ENCODE assay signal across 19 mouse cellular contexts in the genomic region with DNA sequence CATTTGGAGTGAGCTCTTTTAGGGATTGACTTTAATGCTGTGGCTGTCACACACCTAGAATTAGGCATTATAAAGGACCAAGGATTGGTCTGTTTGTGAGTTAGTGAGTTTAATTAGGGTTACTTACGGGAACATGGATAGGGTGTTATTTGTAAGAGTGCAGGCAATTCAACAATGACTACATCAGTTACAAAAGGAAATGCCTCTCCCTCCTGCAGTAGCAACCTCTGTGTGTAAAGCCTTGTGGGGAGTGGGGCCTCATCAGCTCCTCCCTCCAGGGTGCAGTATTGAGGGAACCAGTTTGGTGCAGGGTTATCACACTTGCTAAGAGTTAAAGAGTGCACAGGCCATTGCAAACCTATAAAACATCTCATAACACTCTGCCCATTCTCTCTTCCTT.
DNase-seq lines count a peak whose midpoint lies in the region; ATAC-seq and TF ChIP-seq lines count a peak whose summit lies in the region.
"Had no signal": no experiment of that assay in that cellular context is flagged by ENCODE, and none has a peak within 500 bp of the region (broad histone marks: within the 10 kb centered on the region; RNA-seq: fewer than 3 reads in every experiment).

No protein-coding gene starts in this region.

- intact Hi-C loops in left cerebral cortex, adult 2 months (cut with DNase I), result no loop called here

- no peak overlapping the region for H3K4me2 ChIP-seq in limb, embryonic 11.5 days (ENCODE audit: low read depth, severe bottlenecking)
- H3K4me2 ChIP-seq: embryonic facial prominence, embryonic 12.5 days; heart, embryonic 12.5 days; limb, embryonic 15.5 days; midbrain, embryonic 12.5 days had no signal

- no peaks in the 10 kb centered on the region; the same call in 1 of the 2 replicates for H3K36me3 ChIP-seq in limb, embryonic 11.5 days (ENCODE audit: control insufficient read depth, insufficient read depth, low read length)
- H3K36me3 ChIP-seq: embryonic facial prominence, embryonic 12.5 days; heart, embryonic 12.5 days; limb, embryonic 15.5 days; midbrain, embryonic 12.5 days had no signal

- H3K4me3 ChIP-seq in left cerebral cortex, adult 2 months, result no peak overlapping the region
- H3K4me3 ChIP-seq in limb, embryonic 11.5 days (ENCODE audit: low read depth, low read length), result no peak overlapping the region
- H3K4me3 ChIP-seq: embryonic facial prominence, embryonic 12.5 days; heart, embryonic 12.5 days; limb, embryonic 15.5 days; midbrain, embryonic 12.5 days had no signal

- H3K27ac ChIP-seq in left cerebral cortex, adult 2 months, result peak overlapping the region; percentile 36
- H3K27ac ChIP-seq in limb, embryonic 11.5 days (replicated peaks; ENCODE audit: low read depth, low read length), result 0 out of 2 replicates have a peak overlapping the region, but pooled peaks have one; percentile 36
- H3K27ac ChIP-seq: embryonic facial prominence, embryonic 12.5 days; limb, embryonic 15.5 days; midbrain, embryonic 12.5 days; stomach, postnatal 0 days had no signal

- H3K9me3 ChIP-seq in limb, embryonic 11.5 days (ENCODE audit: control insufficient read depth, low read length), result no peaks in the 10 kb centered on the region
- H3K9me3 ChIP-seq: embryonic facial prominence, embryonic 12.5 days; G1E; heart, embryonic 12.5 days; limb, embryonic 15.5 days; midbrain, embryonic 12.5 days had no signal

- no peaks in the 10 kb centered on the region for H3K27me3 ChIP-seq in limb, embryonic 11.5 days (ENCODE audit: control insufficient read depth, insufficient read depth, low read length)
- H3K27me3 ChIP-seq: embryonic facial prominence, embryonic 12.5 days; heart, embryonic 12.5 days; limb, embryonic 15.5 days; midbrain, embryonic 12.5 days had no signal

- WGBS in limb, embryonic 11.5 days, result 54% methylated on average over 1 of the region's 1 CpGs

- H3K9ac ChIP-seq in limb, embryonic 11.5 days (ENCODE audit: low read length), result no peak overlapping the region
- H3K9ac ChIP-seq: embryonic facial prominence, embryonic 12.5 days; heart, embryonic 12.5 days; limb, embryonic 15.5 days; liver, postnatal 0 days; midbrain, embryonic 12.5 days had no signal

- ATAC-seq in limb, embryonic 11.5 days (ENCODE audit: insufficient number of reproducible peaks, low FRiP score, low TSS enrichment, low read depth), result no peak
- ATAC-seq: liver, postnatal 0 days had no signal

- DNase-seq in left cerebral cortex, adult 2 months (ENCODE audit: extremely low spot score in 1 of 2, low spot score in 2 of 2), result no peak
- no peak for DNase-seq in left cerebral cortex, adult 9 months (ENCODE audit: low spot score in 2 of 2)
- DNase-seq in thymus, postnatal 25 days, result peak; percentile 11
- DNase-seq in thymus, postnatal 36 days, result no peak
- DNase-seq in limb, embryonic 11.5 days (ENCODE audit: low spot score), result no peak
- DNase-seq in cerebellum, adult 11-12 months, result no peak
- no peak for DNase-seq in frontal cortex, postnatal 36 days (ENCODE audit: low spot score in 2 of 2)
- DNase-seq: cerebellum, adult 9-10 months; heart, postnatal 36 days; kidney, adult 2 months; kidney, postnatal 14 days; liver, postnatal 0 days; lung, postnatal 4 days had no signal

- no peak for TF ChIP-seq CTCF in left cerebral cortex, adult 2 months (IDR thresholded peaks at IDR 0.05)

- H3K4me1 ChIP-seq in limb, embryonic 11.5 days (ENCODE audit: control insufficient read depth, insufficient read depth, low read length), result peaks cover 20% of the 10 kb centered on the region
